Mouse (Mus musculus): Measurements from ENCODE around the gene Rev1. TPM values are rescaled to one million over a fixed set of nuclear protein-coding genes. Genes with fewer than 3 reads are reported as not detected.

The Rev1 gene
- total RNA-seq, 1 experiment from 2014 or later, result 15.8 TPM

Other genes with a start within 250 kb of the Rev1 start
- 17.9 to 45.5 TPM (median 27.1 TPM) in 3 replicates for gene Mitd1, start 239.4 kb downstream of the Rev1 start, total RNA-seq (2017)
- gene Mrpl30, start 239.3 kb downstream of the Rev1 start, total RNA-seq (2017), result 84.5 to 131 TPM (median 95.7 TPM) in 3 replicates
- not detected in 3 replicates for gene Lyg2, start 213.3 kb downstream of the Rev1 start, total RNA-seq (2017)
- not detected in 3 replicates for gene Lyg1, start 172.0 kb downstream of the Rev1 start, total RNA-seq (2017)
- 68.6 to 86.6 TPM (median 76.9 TPM) in 3 replicates for gene Txndc9, start 131.9 kb downstream of the Rev1 start, total RNA-seq (2017)
- gene Eif5b, start 131.8 kb downstream of the Rev1 start, total RNA-seq (2017), result 18.3 to 36.7 TPM (median 24.2 TPM) in 3 replicates